Mouse (Mus musculus) right cerebral cortex, postnatal 25 days (tissue): ENCODE measurements at regions not wholly inside any gene's neighbourhood (a gene's known extent, or its start where the extent isn't known, plus 50 kb on each side); places are given as distances from the start of the nearest gene placed in this dataset.

Source experiments
- DNase-seq: peaks from one replicate; pipeline ENCODE4 v3.0.0; 2022

GRCm38 (mm10) chr1:19754346-19754745, 545.6 kb downstream of the Tfap2b start:
- DNase-seq, result no peak

GRCm38 (mm10) chr1:19757921-19758436, 549.3 kb downstream of the Tfap2b start:
- DNase-seq, result no peak

- DNase-seq, result no peak
Observed at GRCm38 (mm10) chr1:19766879-19767278, 558.2 kb downstream of the Tfap2b start.

- DNase-seq, result no peak
Observed at GRCm38 (mm10) chr1:19772266-19772665, 563.6 kb downstream of the Tfap2b start.

GRCm38 (mm10) chr1:19774502-19774901, 565.8 kb downstream of the Tfap2b start:
- DNase-seq, result no peak

- no peak for DNase-seq
Observed at GRCm38 (mm10) chr1:19777542-19777941, 568.8 kb downstream of the Tfap2b start.

GRCm38 (mm10) chr1:19786971-19787370, 578.3 kb downstream of the Tfap2b start:
- DNase-seq, result no peak

- no peak for DNase-seq
Observed at GRCm38 (mm10) chr1:19794124-19794523, 585.4 kb downstream of the Tfap2b start.

GRCm38 (mm10) chr1:19825887-19826286, 617.2 kb downstream of the Tfap2b start:
- no peak for DNase-seq

- DNase-seq, result no peak
Observed at GRCm38 (mm10) chr1:19826455-19827366, 618.0 kb downstream of the Tfap2b start.

- peak; percentile 5 for DNase-seq
Observed at GRCm38 (mm10) chr1:19849918-19850317, 641.2 kb downstream of the Tfap2b start.

GRCm38 (mm10) chr1:19857250-19857649, 648.5 kb downstream of the Tfap2b start:
- no peak for DNase-seq

GRCm38 (mm10) chr1:19868478-19868877, 659.8 kb downstream of the Tfap2b start:
- no peak for DNase-seq

- DNase-seq, result no peak
Observed at GRCm38 (mm10) chr1:19881193-19881592, 672.5 kb downstream of the Tfap2b start.

- DNase-seq, result no peak
Observed at GRCm38 (mm10) chr1:19899426-19899825, 690.7 kb downstream of the Tfap2b start.

GRCm38 (mm10) chr1:19899889-19900310, 691.2 kb downstream of the Tfap2b start:
- no peak for DNase-seq

GRCm38 (mm10) chr1:19900983-19901531, 692.3 kb downstream of the Tfap2b start:
- no peak for DNase-seq

- no peak for DNase-seq
Observed at GRCm38 (mm10) chr1:19912194-19912846, 703.6 kb downstream of the Tfap2b start.

- DNase-seq, result no peak
Observed at GRCm38 (mm10) chr1:19918762-19919161, 699.1 kb downstream of the Pkhd1 start.

- DNase-seq, result no peak
Observed at GRCm38 (mm10) chr1:19927192-19927591, 690.7 kb downstream of the Pkhd1 start.

- DNase-seq, result no peak
Observed at GRCm38 (mm10) chr1:19927736-19928327, 690.0 kb downstream of the Pkhd1 start.

GRCm38 (mm10) chr1:19951050-19951679, 666.7 kb downstream of the Pkhd1 start:
- DNase-seq, result no peak
